Mouse (Mus musculus) liver, embryonic 15.5 days (tissue): ENCODE results near the gene Fbxw2. TPM values are rescaled to one million over a fixed set of nuclear protein-coding genes. Genes with fewer than 3 reads are reported as not detected.

Source experiments
- ATAC-seq: fragments of 200-750 bp; cut with Nextera tagmentation; 2 replicates; pipeline ENCODE4 v1.8.0; 2017; ENCODE audit warnings: moderate number of reproducible peaks, mild to moderate bottlenecking, moderate library complexity; ENCODE audit not compliant: insufficient read depth
- H3K27ac ChIP-seq: fragments of 300-500 bp; sonication (generic); replicated peaks from 2 replicates; pipeline ENCODE4 v1.5.1; 2015; ENCODE audit warnings: mild to moderate bottlenecking, inconsistent platforms
- H3K27me3 ChIP-seq: fragments of 300-500 bp; sonication (generic); 2 replicates; pipeline ENCODE4 v1.6.1; 2015; ENCODE audit warnings: mild to moderate bottlenecking, inconsistent platforms
- H3K36me3 ChIP-seq: fragments of 300-500 bp; sonication (generic); replicated peaks from 2 replicates; pipeline ENCODE4 v1.6.1; 2015; ENCODE audit warnings: moderate library complexity, mild to moderate bottlenecking, inconsistent platforms
- H3K4me1 ChIP-seq: fragments of 300-500 bp; sonication (generic); replicated peaks from 2 replicates; pipeline ENCODE4 v1.6.1; 2015; ENCODE audit warnings: inconsistent platforms
- H3K4me2 ChIP-seq: fragments of 300-500 bp; sonication (generic); 2 replicates; pipeline ENCODE4 v1.6.1; 2015; ENCODE audit warnings: moderate library complexity, mild to moderate bottlenecking, inconsistent platforms
- H3K4me3 ChIP-seq: fragments of 300-500 bp; sonication (generic); replicated peaks from 2 replicates; pipeline ENCODE4 v1.5.1; 2015; ENCODE audit warnings: mild to moderate bottlenecking, inconsistent platforms
- H3K9ac ChIP-seq: fragments of 300-500 bp; sonication (generic); 2 replicates; pipeline ENCODE4 v1.6.1; 2015; ENCODE audit warnings: moderate library complexity, mild to moderate bottlenecking, inconsistent platforms
- H3K9me3 ChIP-seq: fragments of 300-500 bp; sonication (generic); replicated peaks from 2 replicates; pipeline ENCODE4 v1.6.1; 2016; ENCODE audit warnings: inconsistent platforms
- whole genome bisulfite sequencing: fragments of 180-500 bp; shearing (Covaris S2); methylation state at CpG from one replicate; pipeline ENCODE4 v1.1.7; 2015; ENCODE audit warnings: mixed read lengths; ENCODE audit not compliant: insufficient replicate concordance; 5-methylcytosine and 5-hydroxymethylcytosine counted together
- polyA plus RNA-seq: library from polyadenylated mRNA; unstranded; fragments of >200 nt; fragmentation: Nextera tagmentation; extraction: Ambion mirVana; gene quantifications from 2 replicates; pipeline ENCODE4 v1.2.1, GENCODE M21; 2015

Gene Fbxw2
- polyA plus RNA-seq = 57.5 and 60.5 TPM in 2 replicates

- no peaks in the 10 kb centered on the region; the same call in 1 of the 2 replicates for H3K27me3 ChIP-seq
- H3K4me2 ChIP-seq = peak within 1 kb of the TSS; percentile 88
- peak within 1 kb of the TSS; percentile 95 for H3K4me3 ChIP-seq
- H3K4me1 ChIP-seq = peaks cover 54% of the 10 kb centered on the region
- peak; percentile 93 for ATAC-seq
- H3K27ac ChIP-seq = peak within 1 kb of the TSS; percentile 94
- peak within 1 kb of the TSS; percentile 96 for H3K9ac ChIP-seq
- under 1% methylated on average over 56 of the region's 57 CpGs for WGBS
- H3K9me3 ChIP-seq = no peaks in the 10 kb centered on the region
- H3K36me3 ChIP-seq = peaks cover 20% of the 10 kb centered on the region
Measured at GRCm38 (mm10) chr2:34825827-34826459, at the start of gene Fbxw2. Gene Fbxw2 (minus strand): TSS chr2:34826311.

DNA sequence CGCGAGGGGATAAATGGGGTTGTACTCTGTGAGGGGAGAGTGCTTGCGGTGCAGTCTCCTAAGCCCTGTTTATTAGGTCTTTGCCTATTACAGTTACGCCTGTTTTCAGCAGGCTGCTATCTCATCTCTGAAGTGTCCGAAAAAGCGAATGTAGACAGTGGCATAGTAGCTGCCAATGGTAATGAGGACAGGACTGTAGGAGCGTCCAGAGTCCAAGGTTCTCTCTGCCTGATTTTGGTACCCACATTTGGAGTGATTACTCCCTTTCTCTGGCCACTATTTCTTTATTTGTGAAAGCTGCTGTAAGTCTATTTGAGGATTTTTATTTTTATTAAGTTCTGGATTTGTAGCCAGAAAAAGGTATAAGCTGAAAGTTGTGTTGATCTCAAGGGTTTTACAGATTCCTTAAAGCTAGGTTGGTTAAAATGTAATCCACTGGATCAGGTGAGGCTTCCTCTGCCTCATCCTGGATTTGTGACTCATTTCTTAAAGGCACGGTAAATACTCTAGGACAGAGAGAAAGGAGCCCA is 48.8 kb upstream of the Fbxw2 start, which contains the start of gene Psmd5:
Gene Psmd5 (minus strand): TSS at position 153 of the 530 bp plus-strand sequence.
- 23% methylated on average over 8 of the region's 8 CpGs for WGBS
- peak within 1 kb of the TSS; percentile 42 for H3K9ac ChIP-seq

GRCm38 (mm10) chr2:34874271-34874670 is 48.2 kb upstream of the Fbxw2 start, which contains the start of gene Cutal:
Gene Cutal (plus strand): TSS chr2:34874396.
- H3K9ac ChIP-seq = peak within 1 kb of the TSS; percentile 42
- H3K27ac ChIP-seq = peak within 1 kb of the TSS; percentile 55
- H3K4me2 ChIP-seq = peak within 1 kb of the TSS; percentile 41
- no peaks in the 10 kb centered on the region for H3K9me3 ChIP-seq
- no peak for ATAC-seq
- no peaks in the 10 kb centered on the region for H3K36me3 ChIP-seq
- peaks cover 57% of the 10 kb centered on the region for H3K27me3 ChIP-seq
- 17% methylated on average over 14 of the region's 14 CpGs for WGBS
- H3K4me1 ChIP-seq = peaks cover 20% of the 10 kb centered on the region
- peak within 1 kb of the TSS; percentile 48 for H3K4me3 ChIP-seq

More for the DNA sequence above, 48.8 kb upstream of the Fbxw2 start, which contains the start of gene Psmd5:
- Histone ChIP-seq H3K27ac (peak within 1 kb of the TSS; percentile 55), H3K36me3 (no peaks in the 10 kb centered on the region), H3K4me1 (peaks cover 14% of the 10 kb centered on the region), H3K27me3 (peaks cover 60% of the 10 kb centered on the region), H3K4me2 (peak within 1 kb of the TSS; percentile 41), H3K4me3 (peak within 1 kb of the TSS; percentile 48), H3K9me3 (no peaks in the 10 kb centered on the region)
- no peak for ATAC-seq

DNA sequence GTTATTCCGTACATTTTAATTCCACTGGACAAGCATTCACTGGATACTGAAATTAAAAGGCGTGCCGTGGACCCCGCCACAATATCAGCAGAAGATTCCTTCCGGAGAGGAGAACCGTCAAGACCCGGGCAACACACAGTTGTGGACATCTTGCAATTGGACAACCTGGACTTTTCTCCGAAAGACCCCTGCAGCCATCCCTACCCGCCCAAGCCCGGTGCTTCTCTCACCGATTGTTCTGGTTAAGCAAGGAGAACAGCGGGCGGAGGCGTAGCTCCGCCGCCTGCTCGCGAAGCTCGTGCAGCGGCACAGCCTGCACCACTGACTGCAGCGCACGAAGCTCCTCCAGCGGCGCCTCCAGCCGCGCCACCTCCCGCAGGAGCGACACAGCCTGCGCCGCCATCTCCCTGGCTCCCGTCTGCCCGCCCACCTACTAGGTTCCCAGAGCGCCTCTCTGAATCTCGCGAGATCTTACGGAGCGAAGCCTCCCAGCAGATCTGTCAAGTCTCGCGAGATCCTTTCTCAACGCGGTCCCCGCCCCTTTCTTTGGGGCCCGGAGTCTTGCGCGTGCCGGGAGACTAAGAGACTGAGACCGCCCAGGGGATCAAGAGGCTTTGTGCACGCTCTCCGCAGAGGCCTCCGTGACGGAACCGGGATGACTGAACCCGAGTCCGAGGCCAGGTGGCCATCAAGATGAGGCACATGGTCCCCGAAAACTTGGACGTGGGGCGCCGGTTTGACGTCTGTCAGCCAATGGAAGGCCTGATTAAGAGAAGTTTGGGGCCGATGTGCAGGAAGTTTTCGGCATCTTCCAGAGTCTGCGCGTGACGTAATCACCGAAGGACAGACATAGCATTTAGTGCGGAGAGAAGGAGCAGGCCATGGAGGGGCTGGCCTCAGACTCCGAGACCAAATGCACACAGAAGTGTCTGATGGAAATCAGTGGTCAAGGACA is 44.7 kb upstream of the Fbxw2 start:
- peaks cover 18% of the 10 kb centered on the region for H3K36me3 ChIP-seq
- peak overlapping the region; percentile 87 for H3K4me3 ChIP-seq
- peaks cover 40% of the 10 kb centered on the region for H3K4me1 ChIP-seq
- H3K27me3 ChIP-seq = peaks cover 33% of the 10 kb centered on the region
- under 1% methylated on average over 67 of the region's 67 CpGs for WGBS
- ATAC-seq = peak; percentile 90
- H3K9me3 ChIP-seq = no peaks in the 10 kb centered on the region
- peak overlapping the region; percentile 93 for H3K9ac ChIP-seq
- peak overlapping the region; percentile 89 for H3K4me2 ChIP-seq
- peak overlapping the region; percentile 97 for H3K27ac ChIP-seq

GRCm38 (mm10) chr2:34869680-34870079 is 43.6 kb upstream of the Fbxw2 start:
- Histone ChIP-seq H3K4me1 (peaks cover 40% of the 10 kb centered on the region), H3K4me3 (peak overlapping the region; percentile 87), H3K4me2 (peak overlapping the region; percentile 89), H3K27ac (peak overlapping the region; percentile 97), H3K27me3 (peaks cover 25% of the 10 kb centered on the region), H3K9ac (peak overlapping the region; percentile 71), H3K9me3 (no peaks in the 10 kb centered on the region), H3K36me3 (peaks cover 29% of the 10 kb centered on the region)
- peak; percentile 74 for ATAC-seq
- WGBS = 5% methylated on average over 5 of the region's 5 CpGs

DNA sequence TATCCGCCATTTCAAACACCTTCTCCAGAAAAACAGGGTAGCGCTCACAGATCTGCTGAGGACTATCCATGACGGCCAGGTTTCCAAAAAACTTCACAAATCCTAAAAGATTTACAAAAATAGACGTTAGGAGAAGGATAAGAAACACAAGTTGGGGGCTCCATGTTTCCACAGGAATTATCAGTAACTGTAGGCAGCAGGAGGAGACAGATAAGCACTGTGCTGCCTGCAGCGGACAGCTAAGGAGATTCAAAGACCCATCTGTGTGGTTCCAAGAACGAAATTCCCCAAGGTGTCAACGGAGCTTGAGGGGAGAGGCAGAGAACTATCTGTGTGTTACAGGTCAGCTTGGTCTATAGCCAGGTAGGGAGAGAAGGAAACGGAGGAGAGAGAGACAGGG is 31.6 kb upstream of the Fbxw2 start:
- Histone ChIP-seq H3K4me2 (no peak overlapping the region), H3K9ac (no peak overlapping the region), H3K27ac (no peak overlapping the region), H3K36me3 (peaks cover 93% of the 10 kb centered on the region), H3K9me3 (no peaks in the 10 kb centered on the region), H3K27me3 (no peaks in the 10 kb centered on the region), H3K4me3 (no peak overlapping the region), H3K4me1 (peaks cover 9% of the 10 kb centered on the region)
- WGBS = 47% methylated on average over 8 of the region's 8 CpGs
- ATAC-seq = no peak

DNA sequence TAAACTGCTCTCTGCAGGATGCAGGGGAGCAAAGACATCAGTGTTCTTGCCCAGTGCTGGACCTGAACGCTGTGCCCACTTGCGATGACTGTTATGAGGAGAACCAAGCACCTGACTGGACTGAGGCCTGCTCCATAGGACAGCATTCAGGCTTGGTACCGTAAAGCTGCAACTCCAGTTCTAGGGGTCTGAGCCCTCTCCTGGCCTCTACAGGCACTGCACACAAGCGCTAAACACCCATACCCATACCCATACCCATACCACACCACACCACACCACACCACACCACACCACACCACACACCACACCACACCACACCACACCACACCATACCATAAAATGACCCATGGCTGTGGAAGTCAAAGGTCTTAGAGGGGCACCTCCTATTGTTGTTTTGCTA is 29.2 kb upstream of the Fbxw2 start:
- H3K27me3 ChIP-seq = no peaks in the 10 kb centered on the region
- peaks cover 100% of the 10 kb centered on the region for H3K36me3 ChIP-seq
- H3K9ac ChIP-seq = no peak overlapping the region
- H3K27ac ChIP-seq = no peak overlapping the region
- no peak overlapping the region for H3K4me3 ChIP-seq
- H3K4me2 ChIP-seq = no peak overlapping the region
- peaks cover 9% of the 10 kb centered on the region for H3K4me1 ChIP-seq
- WGBS = 89% methylated on average over 4 of the region's 4 CpGs
- peak; percentile 15; the same call in 1 of the 2 replicates for ATAC-seq
- no peaks in the 10 kb centered on the region for H3K9me3 ChIP-seq

DNA sequence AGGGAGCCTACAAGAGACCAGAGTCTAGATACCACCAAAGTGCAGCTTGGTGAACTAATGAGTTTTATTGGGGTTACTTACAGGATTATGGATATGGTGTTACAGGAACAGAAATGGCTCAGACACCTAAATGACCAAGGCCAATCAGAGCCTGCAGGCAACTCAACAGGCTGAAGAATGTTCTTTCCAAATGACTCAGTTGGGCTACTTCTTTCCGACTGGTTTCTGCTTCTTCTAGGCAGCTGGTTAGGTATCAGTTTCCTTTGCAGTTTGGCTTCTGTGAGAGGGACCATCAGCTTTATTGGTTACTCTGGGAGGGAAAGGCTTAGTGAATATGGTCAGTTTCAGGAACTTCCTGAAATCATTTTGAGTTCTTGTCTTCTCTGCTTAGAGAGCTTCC is 21.6 kb upstream of the Fbxw2 start:
- H3K36me3 ChIP-seq = peaks cover 38% of the 10 kb centered on the region
- 78% methylated on average over 1 of the region's 1 CpGs for WGBS
- H3K4me2 ChIP-seq = no peak overlapping the region
- H3K4me3 ChIP-seq = no peak overlapping the region
- H3K4me1 ChIP-seq = no peaks in the 10 kb centered on the region
- no peak for ATAC-seq
- H3K27ac ChIP-seq = no peak overlapping the region
- no peaks in the 10 kb centered on the region for H3K27me3 ChIP-seq
- H3K9me3 ChIP-seq = no peaks in the 10 kb centered on the region
- no peak overlapping the region for H3K9ac ChIP-seq

GRCm38 (mm10) chr2:34843211-34843939 is 17.3 kb upstream of the Fbxw2 start:
- H3K27ac ChIP-seq = no peak overlapping the region
- H3K9me3 ChIP-seq = no peaks in the 10 kb centered on the region
- WGBS = 60% methylated on average over 11 of the region's 11 CpGs
- H3K36me3 ChIP-seq = no peaks in the 10 kb centered on the region
- no peak overlapping the region for H3K4me3 ChIP-seq
- no peak for ATAC-seq
- H3K9ac ChIP-seq = no peak overlapping the region
- no peaks in the 10 kb centered on the region for H3K4me1 ChIP-seq
- no peaks in the 10 kb centered on the region for H3K27me3 ChIP-seq
- no peak overlapping the region for H3K4me2 ChIP-seq

DNA sequence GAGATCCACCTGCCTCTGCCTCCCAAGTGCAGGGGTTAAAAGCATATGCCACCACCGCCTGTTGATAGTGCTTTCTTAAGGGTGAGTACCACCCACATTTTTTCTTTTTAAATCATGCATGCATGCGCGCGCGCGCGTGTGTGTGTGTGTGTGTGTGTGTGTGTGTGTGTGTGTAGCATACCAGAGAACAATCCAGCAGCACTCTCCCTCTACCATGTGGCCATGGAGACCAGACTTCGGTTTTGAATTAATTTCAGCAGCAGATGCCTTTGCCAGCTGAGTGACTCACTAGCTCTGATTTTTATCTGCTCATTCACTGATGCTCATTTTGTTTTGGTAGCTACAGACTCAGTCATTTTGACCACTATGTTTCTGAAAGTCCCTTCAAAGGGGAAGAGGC is 15.6 kb upstream of the Fbxw2 start:
- no peak overlapping the region for H3K27ac ChIP-seq
- WGBS = 85% methylated on average over 8 of the region's 8 CpGs
- ATAC-seq = no peak
- H3K4me1 ChIP-seq = no peaks in the 10 kb centered on the region
- no peaks in the 10 kb centered on the region for H3K9me3 ChIP-seq
- H3K36me3 ChIP-seq = no peaks in the 10 kb centered on the region
- H3K27me3 ChIP-seq = no peaks in the 10 kb centered on the region
- no peak overlapping the region for H3K4me2 ChIP-seq
- no peak overlapping the region for H3K4me3 ChIP-seq
- H3K9ac ChIP-seq = no peak overlapping the region
